Mouse (Mus musculus): ENCODE measurements at regions not wholly inside any gene's neighbourhood (a gene's known extent, or its start where the extent isn't known, plus 50 kb on each side); places are given as distances from the start of the nearest gene placed in this dataset.

- no peak for DNase-seq (ENCODE audit: low read depth in 1 of 2, low spot score in 2 of 2)
Observed at GRCm38 (mm10) chr11:79825881-79826280, 136.3 kb downstream of the Utp6 start.

- DNase-seq (ENCODE audit: low read depth in 1 of 2, low spot score in 2 of 2), result no peak
Observed at GRCm38 (mm10) chr11:79823631-79824310, 138.4 kb downstream of the Utp6 start.

GRCm38 (mm10) chr11:79821986-79822385, 140.2 kb downstream of the Utp6 start:
- no peak for DNase-seq (ENCODE audit: low read depth in 1 of 2, low spot score in 2 of 2)

- no peak for DNase-seq (ENCODE audit: low read depth in 1 of 2, low spot score in 2 of 2)
Observed at GRCm38 (mm10) chr11:79815156-79815555, 147.0 kb downstream of the Utp6 start.

GRCm38 (mm10) chr11:79806911-79807466, 155.2 kb downstream of the Utp6 start:
- no peak for DNase-seq (ENCODE audit: low read depth in 1 of 2, low spot score in 2 of 2)

GRCm38 (mm10) chr11:79806417-79806816, 155.8 kb downstream of the Utp6 start:
- no peak for DNase-seq (ENCODE audit: low read depth in 1 of 2, low spot score in 2 of 2)

- DNase-seq (ENCODE audit: low read depth in 1 of 2, low spot score in 2 of 2), result no peak
Observed at GRCm38 (mm10) chr11:79805981-79806415, 156.2 kb downstream of the Utp6 start.

GRCm38 (mm10) chr11:79803971-79804370, 158.2 kb downstream of the Utp6 start:
- no peak for DNase-seq (ENCODE audit: low read depth in 1 of 2, low spot score in 2 of 2)

- DNase-seq (ENCODE audit: low read depth in 1 of 2, low spot score in 2 of 2), result no peak
Observed at GRCm38 (mm10) chr11:79803006-79803405, 159.2 kb downstream of the Utp6 start.

GRCm38 (mm10) chr11:79802566-79802965, 159.6 kb downstream of the Utp6 start:
- DNase-seq (ENCODE audit: low read depth in 1 of 2, low spot score in 2 of 2), result no peak

GRCm38 (mm10) chr11:79800256-79800655, 161.9 kb downstream of the Utp6 start:
- DNase-seq (ENCODE audit: low read depth in 1 of 2, low spot score in 2 of 2), result no peak

GRCm38 (mm10) chr11:79788251-79788741, 173.9 kb downstream of the Utp6 start:
- DNase-seq (ENCODE audit: low read depth in 1 of 2, low spot score in 2 of 2), result no peak

- no peak for DNase-seq (ENCODE audit: low read depth in 1 of 2, low spot score in 2 of 2)
Observed at GRCm38 (mm10) chr11:79787766-79788165, 174.4 kb downstream of the Utp6 start.

- DNase-seq (ENCODE audit: low read depth in 1 of 2, low spot score in 2 of 2), result no peak
Observed at GRCm38 (mm10) chr11:79784071-79784470, 178.1 kb downstream of the Utp6 start.

- no peak for DNase-seq (ENCODE audit: low read depth in 1 of 2, low spot score in 2 of 2)
Observed at GRCm38 (mm10) chr11:79781966-79782365, 180.2 kb downstream of the Utp6 start.

- DNase-seq (ENCODE audit: low read depth in 1 of 2, low spot score in 2 of 2), result no peak
Observed at GRCm38 (mm10) chr11:79779756-79780155, 182.4 kb downstream of the Utp6 start.

GRCm38 (mm10) chr11:79778522-79778921, 183.7 kb downstream of the Utp6 start:
- no peak for DNase-seq (ENCODE audit: low read depth in 1 of 2, low spot score in 2 of 2)

GRCm38 (mm10) chr11:79777988-79778387, 184.2 kb downstream of the Utp6 start:
- no peak for DNase-seq (ENCODE audit: low read depth in 1 of 2, low spot score in 2 of 2)

- no peak for DNase-seq (ENCODE audit: low read depth in 1 of 2, low spot score in 2 of 2)
Observed at GRCm38 (mm10) chr11:79776577-79776976, 185.6 kb downstream of the Rab11fip4 start.

GRCm38 (mm10) chr11:79773755-79774154, 182.7 kb downstream of the Rab11fip4 start:
- DNase-seq (ENCODE audit: low read depth in 1 of 2, low spot score in 2 of 2), result no peak

GRCm38 (mm10) chr11:79771431-79771830, 180.4 kb downstream of the Rab11fip4 start:
- no peak for DNase-seq (ENCODE audit: low read depth in 1 of 2, low spot score in 2 of 2)

- DNase-seq (ENCODE audit: low read depth in 1 of 2, low spot score in 2 of 2), result no peak
Observed at GRCm38 (mm10) chr11:79767111-79767510, 176.1 kb downstream of the Rab11fip4 start.

- no peak for DNase-seq (ENCODE audit: low read depth in 1 of 2, low spot score in 2 of 2)
Observed at GRCm38 (mm10) chr11:79766036-79766435, 175.0 kb downstream of the Rab11fip4 start.
